Mouse (Mus musculus) MEL (cell line): ENCODE results near the gene Cdip1. TPM values are rescaled to one million over a fixed set of nuclear protein-coding genes. Genes with fewer than 3 reads are reported as not detected.
A peak's percentile ranks its signal among the peaks of the same experiment; 100 is the strongest.

Source experiments
- DNase-seq: peaks from one replicate; pipeline ENCODE4 v3.0.0; 2011; ENCODE audit warnings: low read depth, low spot score
- H3K27ac ChIP-seq: 2 replicates; pipeline ENCODE4 v1.5.1; 2012; ENCODE audit warnings: low read depth, mild to moderate bottlenecking, control low read depth, low read length, moderate library complexity; ENCODE audit not compliant: control insufficient read depth
- H3K27me3 ChIP-seq, 2 experiments: fragments of 150-350 bp in 1 of 2; sonication (generic) in 1 of 2; 2 replicates each; pipeline ENCODE4 v1.6.1; 2012; ENCODE audit warnings: low read length in 2 of 2, mild to moderate bottlenecking in 2 of 2, improper control_type of control experiment in 1 of 2, moderate library complexity in 1 of 2; ENCODE audit not compliant: insufficient read depth in 2 of 2, control insufficient read depth in 1 of 2
- H3K36me3 ChIP-seq, 2 experiments: 2 replicates each; pipeline ENCODE4 v1.6.1; 2012 to 2014; ENCODE audit warnings: low read length in 2 of 2, improper control_type of control experiment in 1 of 2, inconsistent platforms in 1 of 2, mild to moderate bottlenecking in 1 of 2; ENCODE audit not compliant: insufficient read depth in 2 of 2, control insufficient read depth in 1 of 2
- H3K4me1 ChIP-seq, 2 experiments: fragments of 150-350 bp in 1 of 2; sonication (generic) in 1 of 2; 2 replicates each; pipeline ENCODE4 v1.6.1; 2012; ENCODE audit warnings: low read length in 2 of 2, improper control_type of control experiment in 1 of 2, mild to moderate bottlenecking in 1 of 2; ENCODE audit not compliant: insufficient read depth in 2 of 2, control insufficient read depth in 1 of 2
- H3K4me3 ChIP-seq, 2 experiments: fragments of 150-350 bp in 1 of 2; sonication (generic) in 1 of 2; 2 replicates each; pipeline ENCODE4 v1.5.1; 2012; ENCODE audit warnings: low read depth in 2 of 2, low read length in 2 of 2, mild to moderate bottlenecking in 2 of 2, moderate library complexity in 2 of 2, control low read depth in 1 of 2, improper control_type of control experiment in 1 of 2; ENCODE audit not compliant: control insufficient read depth in 1 of 2, insufficient read depth in 1 of 2
- H3K79me2 ChIP-seq: 2 replicates; pipeline ENCODE4 v1.6.1; 2012; ENCODE audit warnings: mild to moderate bottlenecking, low read length, moderate library complexity; ENCODE audit not compliant: control insufficient read depth, poor library complexity, insufficient read depth
- H3K9ac ChIP-seq: 2 replicates; pipeline ENCODE4 v1.6.1; 2012; ENCODE audit warnings: low read depth, mild to moderate bottlenecking, control low read depth, low read length, moderate library complexity; ENCODE audit not compliant: control insufficient read depth, poor library complexity, severe bottlenecking
- H3K9me3 ChIP-seq: fragments of 150-350 bp; sonication (generic); replicated peaks from 2 replicates; pipeline ENCODE4 v1.6.1; 2012; ENCODE audit warnings: mild to moderate bottlenecking, low read length, improper control_type of control experiment, moderate library complexity; ENCODE audit not compliant: insufficient read depth
- JUND ChIP-seq: IDR thresholded peaks from 2 replicates; pipeline ENCODE4 v1.6.1; 2011; ENCODE audit warnings: low read depth, mild to moderate bottlenecking, improper control_type of control experiment, low read length
- KAT2A ChIP-seq: conservative IDR thresholded peaks from 2 replicates; pipeline ENCODE4 v1.6.1; 2012; ENCODE audit warnings: low read depth, low read length, improper control_type of control experiment, inconsistent platforms
- MYC ChIP-seq: IDR thresholded peaks from 2 replicates; pipeline ENCODE4 v1.6.1; 2011; ENCODE audit warnings: low read depth, mild to moderate bottlenecking, low read length, improper control_type of control experiment, moderate library complexity
- TBP ChIP-seq: IDR thresholded peaks from 2 replicates; pipeline ENCODE4 v1.8.0; 2011; ENCODE audit warnings: low read depth, low read length, improper control_type of control experiment
- USF1 ChIP-seq: IDR thresholded peaks from 2 replicates; pipeline ENCODE4 v1.6.1; 2014; ENCODE audit warnings: low read depth, mild to moderate bottlenecking, inconsistent platforms, low read length, improper control_type of control experiment, moderate library complexity
- ZMIZ1 ChIP-seq: IDR thresholded peaks from 2 replicates; pipeline ENCODE4 v1.6.1; 2012; ENCODE audit warnings: low read depth, mild to moderate bottlenecking, inconsistent platforms, low read length, improper control_type of control experiment, moderate library complexity
- ZNF384 ChIP-seq: IDR thresholded peaks from 2 replicates; pipeline ENCODE4 v1.6.1; 2012; ENCODE audit warnings: low read depth, mild to moderate bottlenecking, inconsistent platforms, low read length, improper control_type of control experiment
- polyA plus RNA-seq, 2 experiments: library from polyadenylated mRNA; stranded (reverse) in 1 of 2; unstranded in 1 of 2; fragments of >175 nt in 1 of 2; fragments of >200 nt in 1 of 2; gene quantifications; 2 replicates each; pipeline versions ENCODE4 v1.2.1 to v1.2.4; 2012; ENCODE audit warnings: low replicate concordance in 2 of 2, low read depth in 1 of 2; ENCODE audit not compliant: insufficient read length in 2 of 2, insufficient read depth in 1 of 2, missing spikeins in 1 of 2
- total RNA-seq: library from RNA; depleted of rRNA; stranded (reverse); fragments of 300-350 nt; gene quantifications from 2 replicates; pipeline ENCODE4 v1.2.3, GENCODE M21; 2012

The Cdip1 gene
- total and polyA plus RNA-seq, 3 experiments, result 24.8 to 97.8 (median 32.8) TPM

DNA sequence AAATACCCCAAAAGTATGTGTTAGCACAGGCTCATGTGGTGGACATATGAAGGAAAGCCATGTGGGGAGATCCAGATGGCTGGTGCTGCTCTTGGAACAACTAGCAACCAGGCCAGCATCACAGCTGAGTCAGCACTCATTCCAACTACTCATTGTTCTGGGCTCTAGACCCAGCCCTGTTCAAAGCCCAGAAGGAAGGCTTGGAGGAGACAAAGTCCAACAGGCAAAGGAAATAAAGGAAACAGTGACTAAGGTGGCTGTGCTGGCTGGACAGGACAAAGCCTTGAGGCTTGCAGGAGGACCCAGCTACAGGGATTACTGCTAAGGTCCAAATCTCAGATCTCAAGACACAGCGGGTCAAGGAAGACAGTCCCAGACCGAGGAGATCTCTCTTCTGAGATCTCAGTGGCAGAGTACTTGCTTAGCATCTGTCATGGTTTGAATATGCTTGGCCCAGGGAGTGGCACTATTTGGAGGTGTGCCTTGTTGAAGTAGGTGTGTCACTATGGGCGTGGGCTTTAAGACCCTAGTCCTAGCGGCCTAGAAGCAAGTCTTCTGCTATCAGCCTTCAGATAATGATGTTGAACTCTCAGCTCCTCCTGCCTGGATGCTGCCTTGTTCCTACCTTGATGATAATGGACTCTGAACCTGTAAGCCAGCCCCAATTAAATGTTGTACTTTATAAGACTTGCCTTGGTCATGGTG lies 12.0 kb downstream of the Cdip1 start:
- TF ChIP-seq KAT2A, result no peak
- TF ChIP-seq JUND, result no peak
- TF ChIP-seq ZMIZ1, result no peak
- Histone ChIP-seq H3K4me1 (peaks cover 3 to 6% of the 10 kb centered on the region in 2 experiments; a peak in 3 of 4 replicates), H3K79me2 (peaks cover 9% of the 10 kb centered on the region; the same call in 1 of the 2 replicates), H3K36me3 (peaks cover 0 to 8% of the 10 kb centered on the region in 2 experiments; a peak in 2 of 4 replicates), H3K4me3 (no peak overlapping the region), H3K9me3 (no peaks in the 10 kb centered on the region), H3K9ac (no peak overlapping the region), H3K27ac (no peak overlapping the region), H3K27me3 (no peaks in the 10 kb centered on the region)
- DNase-seq, result no peak

DNA sequence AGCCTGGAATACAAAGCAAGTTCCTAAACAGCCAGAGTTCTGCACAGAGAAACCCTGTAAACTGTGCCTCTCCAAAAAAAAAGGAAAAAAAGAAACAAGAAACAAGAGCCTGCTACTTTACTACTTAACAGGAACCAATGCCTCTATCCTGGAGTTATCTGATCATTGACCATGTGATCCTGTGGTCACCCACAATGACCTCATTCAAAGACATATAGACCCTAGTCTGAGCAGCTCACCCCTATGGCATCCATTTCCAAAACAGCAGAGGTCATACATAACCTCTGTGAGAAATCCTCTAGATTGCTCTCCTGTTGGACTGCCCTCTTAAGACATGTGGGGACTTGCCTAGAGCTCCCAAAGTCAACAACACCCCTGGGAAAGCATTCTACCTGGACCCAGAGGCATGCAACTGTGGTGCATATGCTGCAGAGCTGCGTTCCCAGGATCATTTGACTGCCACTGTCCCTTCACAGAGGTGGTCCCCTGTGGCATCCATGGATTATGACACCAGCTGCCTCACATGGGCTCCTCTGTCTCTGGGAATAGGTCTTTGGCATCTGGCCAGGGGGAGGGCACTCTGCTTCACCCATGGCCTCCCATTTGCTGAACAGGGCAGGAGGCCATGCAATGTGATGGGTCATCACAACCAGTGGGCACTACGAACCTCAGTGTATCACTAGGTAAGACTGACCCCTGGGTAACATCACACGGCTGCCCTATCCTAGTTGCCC lies 12.8 kb downstream of the Cdip1 start:
- peak; percentile 18 for DNase-seq
- TF ChIP-seq TBP, result no peak
- peak; percentile 65 for TF ChIP-seq USF1
- H3K9me3 ChIP-seq, result no peaks in the 10 kb centered on the region
- peaks cover 3 to 6% of the 10 kb centered on the region in 2 experiments; a peak in 2 of 4 replicates for H3K4me1 ChIP-seq
- no peaks in the 10 kb centered on the region for H3K27me3 ChIP-seq
- H3K36me3 ChIP-seq, result peaks cover 0 to 6% of the 10 kb centered on the region in 2 experiments; a peak in 1 of 4 replicates
- no peak overlapping the region for H3K27ac ChIP-seq
- no peak overlapping the region for H3K4me3 ChIP-seq
- peaks cover 9% of the 10 kb centered on the region; the same call in 1 of the 2 replicates for H3K79me2 ChIP-seq
- no peak overlapping the region for H3K9ac ChIP-seq

DNA sequence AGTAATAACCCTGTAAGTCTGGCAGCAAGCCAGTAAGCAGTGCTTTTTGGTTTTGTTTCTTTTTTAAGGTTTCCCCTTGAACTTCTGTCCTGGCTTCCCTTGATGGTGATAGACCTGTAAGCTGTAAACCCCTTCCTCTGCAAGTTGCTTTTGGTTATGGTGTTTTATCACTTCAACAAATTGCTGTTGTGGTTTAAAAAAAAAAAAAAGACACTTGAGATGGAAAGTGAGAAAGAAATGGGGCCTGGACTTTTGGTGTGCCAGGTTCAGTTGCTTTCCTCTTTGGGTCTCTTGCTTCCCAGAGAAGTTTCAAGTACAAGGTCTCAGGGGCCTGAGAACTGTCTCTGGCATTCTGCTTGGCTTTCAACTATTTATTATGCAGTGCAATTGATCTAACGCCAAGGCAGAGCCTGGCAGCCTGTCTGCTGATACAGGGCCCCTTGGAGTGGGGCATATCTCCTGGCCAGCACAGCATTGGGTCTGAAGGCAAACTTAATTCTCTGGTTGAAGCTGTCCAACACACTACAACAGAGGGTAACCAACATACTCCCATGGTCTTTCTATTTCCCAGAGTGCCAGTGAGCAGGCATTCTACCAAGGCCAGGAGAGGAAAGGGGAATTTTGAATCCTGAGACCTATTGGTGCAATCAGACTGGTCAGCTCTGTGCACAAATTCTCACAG lies 16.7 kb downstream of the Cdip1 start:
- DNase-seq, result no peak
- peaks cover 4% of the 10 kb centered on the region; the same call in 1 of the 2 replicates for H3K79me2 ChIP-seq
- no peaks in the 10 kb centered on the region for H3K27me3 ChIP-seq
- H3K9me3 ChIP-seq, result no peaks in the 10 kb centered on the region
- peaks cover 3 to 6% of the 10 kb centered on the region in 2 experiments; a peak in 2 of 4 replicates for H3K4me1 ChIP-seq
- TF ChIP-seq ZNF384 (peak; percentile 55; the same call in 1 of the 2 replicates), MYC (no peak)
- no peak overlapping the region for H3K4me3 ChIP-seq
- peaks cover 0 to 6% of the 10 kb centered on the region in 2 experiments; a peak in 1 of 4 replicates for H3K36me3 ChIP-seq
- H3K9ac ChIP-seq, result no peak overlapping the region
- no peak overlapping the region for H3K27ac ChIP-seq
